Mouse (Mus musculus): ENCODE measurements around the gene Anxa10.

Anxa10 gene

DNA sequence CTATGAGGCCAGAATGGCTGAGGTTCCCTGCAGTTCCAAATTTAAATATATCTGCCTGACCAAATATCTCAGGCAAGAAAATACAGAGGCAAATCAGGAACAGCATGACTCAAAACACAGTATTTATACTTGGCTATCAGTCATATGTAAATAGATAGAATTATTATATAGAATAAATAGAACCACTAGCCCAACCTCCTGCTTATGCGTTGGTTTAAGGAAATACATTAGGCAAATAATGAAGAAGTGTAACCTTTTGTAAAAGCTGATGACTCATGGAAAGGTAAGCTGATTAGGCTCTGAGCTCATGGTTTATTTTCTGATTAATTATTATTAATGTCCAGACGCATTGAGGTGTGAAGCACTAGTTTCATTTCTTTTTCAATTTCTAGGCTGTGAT lies at the start of gene Anxa10:
TSS of gene Anxa10 (minus strand) at position 53 of the 400 bp plus-strand sequence.
- DNase-seq, result no peak

DNA sequence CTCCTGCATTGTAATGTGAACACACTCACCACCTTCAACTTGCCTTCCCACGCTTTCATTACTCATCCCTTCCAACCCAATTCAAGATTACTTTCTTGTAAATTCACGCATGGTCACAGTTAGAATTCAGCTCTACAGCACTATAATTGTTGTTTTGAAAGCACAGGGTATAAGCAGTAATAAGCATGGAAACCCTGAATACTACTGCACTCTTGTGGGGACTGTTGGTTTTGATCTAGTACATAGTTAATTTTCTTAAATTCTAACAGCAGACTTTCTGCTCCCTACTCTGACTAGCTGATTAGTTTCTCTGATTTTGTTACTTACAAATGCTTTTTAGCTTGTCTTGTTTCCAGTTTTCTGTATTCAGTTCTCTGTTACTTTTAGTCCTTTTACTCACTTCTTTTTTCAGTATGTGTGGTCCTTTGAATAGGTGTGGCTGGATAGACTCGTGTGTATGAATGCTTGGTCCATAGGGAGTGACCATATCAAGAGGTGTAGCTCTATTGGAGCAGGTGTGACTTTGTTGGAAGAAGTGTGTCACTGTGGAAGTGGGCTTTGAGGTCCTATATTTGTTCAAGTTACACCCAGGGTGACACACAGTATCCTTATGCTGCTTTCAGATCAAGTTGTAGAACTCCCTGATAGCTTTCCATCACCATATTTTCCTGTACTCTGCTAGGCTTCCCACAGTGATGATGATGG lies 9.9 kb upstream of the Anxa10 start:
- no peak for DNase-seq

DNA sequence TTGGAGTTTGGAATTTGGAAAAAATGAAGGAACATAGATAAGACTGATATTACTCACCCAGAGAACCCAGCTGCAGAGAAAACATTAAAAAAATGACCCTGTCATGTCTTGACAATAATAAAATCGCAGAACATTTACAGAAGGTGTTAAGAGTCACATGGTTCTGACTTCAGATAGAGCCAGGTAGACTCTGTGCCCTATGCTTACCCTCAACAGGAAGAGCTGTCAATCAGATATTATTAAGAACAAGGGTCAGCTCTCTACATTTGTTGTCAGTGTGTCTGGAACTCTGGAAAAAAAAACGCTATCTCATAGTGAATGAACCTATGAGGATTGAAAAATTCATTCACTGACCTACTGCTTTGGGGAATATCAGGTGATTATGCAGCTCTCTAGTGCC lies 25.7 kb downstream of the Anxa10 start:
- DNase-seq, result no peak

DNA sequence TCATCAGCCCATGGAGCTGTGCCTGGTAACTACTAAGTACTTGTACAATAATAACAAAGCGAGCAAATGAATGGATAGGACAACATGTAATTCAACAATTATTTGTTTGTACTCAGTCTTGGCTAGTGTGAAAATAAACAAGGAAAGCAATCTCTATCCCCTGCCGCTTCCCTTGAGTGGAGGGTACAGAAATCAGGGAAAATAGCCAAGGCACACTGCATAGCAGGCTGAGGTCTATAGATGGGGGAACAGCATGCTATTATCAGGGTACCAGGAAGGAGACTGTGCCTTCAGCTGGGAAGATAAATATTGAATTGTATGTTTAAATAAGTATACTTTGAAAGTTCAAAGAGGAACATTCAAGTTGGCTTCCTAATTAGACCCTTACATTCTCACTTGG lies 41.1 kb downstream of the Anxa10 start:
- DNase-seq, result no peak

DNA sequence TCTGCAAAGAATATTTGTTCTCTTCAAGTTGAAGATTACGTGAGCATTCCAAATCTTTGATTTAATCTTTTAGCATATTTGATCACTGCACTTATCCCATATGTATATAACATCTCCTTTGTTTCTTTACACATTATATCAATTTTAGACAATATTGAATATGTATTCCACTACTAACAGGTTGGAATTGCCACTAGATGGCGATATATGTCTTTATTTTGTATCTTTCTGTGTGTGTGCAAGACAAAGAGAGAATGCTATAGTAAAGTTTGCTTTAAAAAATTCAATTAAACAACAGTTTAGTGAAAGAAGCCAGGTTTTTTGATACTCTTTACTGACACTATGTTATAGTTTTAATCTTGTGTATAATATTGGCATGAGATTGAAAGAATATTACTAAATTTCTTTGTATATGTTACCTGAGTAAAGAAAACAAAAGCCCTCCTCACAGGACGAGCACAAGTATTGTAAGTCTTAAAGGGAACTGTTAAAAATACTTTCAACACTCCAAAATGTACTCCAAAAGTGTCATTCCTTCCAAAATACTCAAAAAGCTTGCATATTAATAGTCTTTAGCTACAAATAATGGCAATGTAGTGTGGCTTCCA lies 42.7 kb downstream of the Anxa10 start:
- peak; percentile 25 to 82 for DNase-seq

DNA sequence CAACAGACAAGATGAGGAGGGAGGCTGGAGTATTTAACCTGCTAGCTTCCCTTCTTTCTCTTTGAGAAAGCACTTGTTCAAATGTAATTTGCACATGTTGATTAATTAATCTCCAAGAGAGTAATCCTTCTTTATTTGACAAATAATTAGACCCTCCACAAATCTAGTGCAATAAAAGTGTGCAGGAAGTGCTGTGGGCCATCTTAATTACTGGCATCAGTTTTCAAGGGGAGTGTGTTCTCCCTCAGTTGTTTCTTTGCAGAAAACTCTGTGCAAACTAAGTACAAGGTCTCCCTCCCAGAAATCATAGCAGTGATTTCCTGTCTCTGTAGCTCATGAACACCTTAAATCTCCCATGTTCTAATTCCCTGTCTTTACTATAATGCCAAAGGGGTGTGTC lies 54.6 kb downstream of the Anxa10 start:
- DNase-seq, result no peak

DNA sequence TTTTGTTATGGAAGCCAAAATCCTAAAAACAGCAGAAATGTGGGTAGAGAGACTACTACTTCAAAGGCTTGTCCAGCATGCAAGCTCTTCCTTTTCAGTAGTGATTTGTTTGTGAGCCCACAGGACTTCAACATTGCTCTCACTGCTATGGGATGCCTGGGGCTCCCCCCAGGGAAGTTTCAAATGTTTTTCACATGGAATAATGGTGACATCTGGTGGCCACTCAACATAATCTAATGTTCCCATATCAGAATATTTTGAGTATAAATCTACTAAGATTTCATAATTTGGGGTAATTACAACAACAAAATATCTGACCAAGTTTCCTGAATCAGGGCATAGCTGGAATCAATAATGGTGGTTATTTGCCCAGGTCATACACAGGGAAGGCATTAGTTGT lies 62.6 kb downstream of the Anxa10 start:
- peak; percentile 23 to 35 for DNase-seq

DNA sequence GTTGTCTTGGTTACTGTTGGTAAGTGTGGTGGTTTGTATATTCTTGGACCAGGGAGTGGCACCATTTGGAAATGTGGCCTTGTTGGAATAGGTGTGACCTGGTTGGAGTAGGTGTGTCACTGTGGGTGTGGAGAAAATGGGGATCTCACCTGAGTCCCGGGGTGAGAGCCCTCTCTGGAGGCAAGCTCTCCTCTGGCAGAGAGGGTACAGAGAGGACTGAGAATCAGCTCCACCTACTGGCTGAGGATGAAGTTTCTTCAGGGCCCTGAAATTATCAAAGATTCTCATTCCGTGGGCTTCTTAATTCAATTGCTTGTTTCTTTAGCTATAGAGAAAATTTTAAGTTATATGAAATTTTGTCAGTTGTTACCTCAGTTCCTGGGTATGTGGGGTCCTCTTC lies 76.1 kb downstream of the Anxa10 start:
- peak; percentile 3 to 6 for DNase-seq

DNA sequence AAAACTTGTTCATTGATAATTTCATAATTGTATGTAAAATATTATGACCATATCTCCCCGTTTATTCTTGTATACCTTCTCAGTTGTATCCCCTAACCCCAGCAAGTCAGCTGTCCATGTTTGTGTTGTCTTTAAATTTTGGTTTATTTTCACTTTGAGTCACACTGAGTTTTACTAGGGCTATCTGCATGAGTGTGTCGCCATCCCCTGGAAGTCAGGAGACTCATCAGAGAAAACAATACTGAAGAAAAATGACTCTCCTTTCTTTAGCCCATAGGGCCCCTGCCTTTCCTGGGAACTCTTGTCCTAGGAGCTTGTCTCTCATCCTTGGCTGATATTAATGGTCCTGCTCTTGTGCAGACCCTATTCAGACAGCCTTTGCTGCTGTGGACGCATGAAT lies 88.6 kb downstream of the Anxa10 start:
- peak in 1 of 2 experiments; percentile 1 for DNase-seq

DNA sequence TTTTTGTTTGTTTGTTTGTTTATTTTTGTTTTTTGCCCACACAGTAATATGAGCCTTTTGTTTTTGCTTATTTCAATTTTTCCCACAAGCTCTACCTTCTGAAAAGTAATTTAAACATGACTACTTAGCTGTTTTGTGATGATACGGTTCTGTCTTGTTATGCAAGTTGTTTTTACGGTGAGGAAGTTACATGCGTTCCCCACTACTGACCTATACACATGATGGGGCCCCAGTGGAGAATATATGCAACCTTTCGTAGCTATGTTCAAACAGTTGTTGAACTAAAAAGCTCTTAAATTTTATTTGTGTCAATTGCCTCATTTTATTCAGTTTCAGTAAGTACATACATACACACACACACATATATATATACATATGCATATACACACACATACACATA lies 108.4 kb downstream of the Anxa10 start:
- no peak for DNase-seq

DNA sequence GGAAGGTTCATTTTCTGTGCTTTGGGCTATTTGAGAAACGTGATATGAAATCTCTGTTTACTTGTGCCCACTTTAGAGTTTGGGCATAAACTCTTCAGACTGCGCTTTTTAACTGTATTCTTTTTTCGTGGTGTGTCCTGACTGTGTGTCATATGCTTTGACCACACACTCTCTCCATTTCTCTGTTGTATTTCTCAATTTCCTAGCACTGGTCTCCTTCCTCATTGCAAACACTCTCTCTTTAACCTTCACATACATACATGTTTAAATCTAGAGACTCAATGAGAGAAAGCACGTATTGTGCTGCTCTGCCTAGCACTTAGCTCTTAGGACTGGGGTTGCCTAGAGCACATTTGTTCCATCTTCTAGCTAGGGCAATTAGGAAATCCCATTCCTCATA lies 108.8 kb downstream of the Anxa10 start:
- DNase-seq, result no peak
